Mouse (Mus musculus): ENCODE results near the gene Pctp. TPM values are rescaled to one million over a fixed set of nuclear protein-coding genes. Genes with fewer than 3 reads are reported as not detected.

The Pctp gene
- total and polyA plus RNA-seq, 2 experiments from 2014 or later: 0.52 to 0.99 TPM

GRCm38 (mm10) chr11:90029354-90029753, 26.7 kb upstream of the Pctp start:
- ATAC-seq: no peak
- Histone ChIP-seq H3K4me3 (ENCODE audit: low read depth, low read length) (no peak overlapping the region; the same call in 1 of the 2 replicates), H3K36me3 (ENCODE audit: insufficient read depth) (no peaks in the 10 kb centered on the region), H3K27ac (ENCODE audit: low read depth, low read length) (no peak overlapping the region), H3K27me3 (ENCODE audit: insufficient read depth, low read length) (peaks cover 4% of the 10 kb centered on the region; the same call in 1 of the 2 replicates), H3K4me2 (ENCODE audit: low read depth) (peak overlapping the region; percentile 39), H3K9me3 (ENCODE audit: low read length) (no peaks in the 10 kb centered on the region), H3K4me1 (ENCODE audit: insufficient read depth) (no peaks in the 10 kb centered on the region; the same call in 1 of the 2 replicates), H3K9ac (no peak overlapping the region)
- no peak for TF ChIP-seq CTCF (IDR thresholded peaks at IDR 0.05; ENCODE audit: low read depth)
- WGBS: 24% methylated on average over 10 of the region's 10 CpGs
- DNase-seq: peak; percentile 52

- DNase-seq: no peak
- TF ChIP-seq CTCF (IDR thresholded peaks at IDR 0.05; ENCODE audit: low read depth): no peak
- no peaks in the 10 kb centered on the region for H3K36me3 ChIP-seq (ENCODE audit: insufficient read depth)
- H3K27ac ChIP-seq (ENCODE audit: low read depth, low read length): no peak overlapping the region
- H3K4me1 ChIP-seq (ENCODE audit: insufficient read depth): no peaks in the 10 kb centered on the region; the same call in 1 of the 2 replicates
- WGBS: 89% methylated on average over 8 of the region's 8 CpGs
- H3K9ac ChIP-seq: no peak overlapping the region
- no peak overlapping the region for H3K4me2 ChIP-seq (ENCODE audit: low read depth)
- H3K4me3 ChIP-seq (ENCODE audit: low read depth, low read length): no peak overlapping the region
- H3K27me3 ChIP-seq (ENCODE audit: insufficient read depth, low read length): peaks cover 4% of the 10 kb centered on the region; the same call in 1 of the 2 replicates
- ATAC-seq: no peak
- H3K9me3 ChIP-seq (ENCODE audit: low read length): no peaks in the 10 kb centered on the region
These were observed 26.1 kb upstream of the Pctp start for GRCm38 (mm10) chr11:90028746-90029145.

- no peak for TF ChIP-seq CTCF (IDR thresholded peaks at IDR 0.05; ENCODE audit: low read depth)
- Histone ChIP-seq H3K9me3 (ENCODE audit: low read length) (no peaks in the 10 kb centered on the region), H3K36me3 (ENCODE audit: insufficient read depth) (no peaks in the 10 kb centered on the region), H3K4me1 (ENCODE audit: insufficient read depth) (no peaks in the 10 kb centered on the region; the same call in 1 of the 2 replicates), H3K27me3 (ENCODE audit: insufficient read depth, low read length) (peaks cover 4% of the 10 kb centered on the region; the same call in 1 of the 2 replicates), H3K9ac (no peak overlapping the region), H3K4me3 (ENCODE audit: low read depth, low read length) (no peak overlapping the region), H3K4me2 (ENCODE audit: low read depth) (no peak overlapping the region), H3K27ac (ENCODE audit: low read depth, low read length) (no peak overlapping the region)
- WGBS: 43% methylated on average over 7 of the region's 7 CpGs
- ATAC-seq: no peak
- no peak for DNase-seq
These were observed 24.5 kb upstream of the Pctp start for GRCm38 (mm10) chr11:90027216-90027615.

- Histone ChIP-seq H3K4me3 (ENCODE audit: low read depth, low read length) (no peak overlapping the region), H3K27me3 (ENCODE audit: insufficient read depth, low read length) (peaks cover 4% of the 10 kb centered on the region; the same call in 1 of the 2 replicates), H3K4me2 (ENCODE audit: low read depth) (no peak overlapping the region), H3K9ac (no peak overlapping the region), H3K4me1 (ENCODE audit: insufficient read depth) (no peaks in the 10 kb centered on the region; the same call in 1 of the 2 replicates), H3K9me3 (ENCODE audit: low read length) (no peaks in the 10 kb centered on the region), H3K36me3 (ENCODE audit: insufficient read depth) (no peaks in the 10 kb centered on the region), H3K27ac (ENCODE audit: low read depth, low read length) (no peak overlapping the region)
- DNase-seq (no peak), ATAC-seq (no peak)
- WGBS: 71% methylated on average over 5 of the region's 5 CpGs
- no peak for TF ChIP-seq CTCF (IDR thresholded peaks at IDR 0.05; ENCODE audit: low read depth)
These were observed 24.1 kb upstream of the Pctp start for GRCm38 (mm10) chr11:90026802-90027174.

GRCm38 (mm10) chr11:90025891-90026801, 23.5 kb upstream of the Pctp start:
- Histone ChIP-seq H3K9me3 (ENCODE audit: low read length) (no peaks in the 10 kb centered on the region), H3K4me3 (ENCODE audit: low read depth, low read length) (no peak overlapping the region), H3K27ac (ENCODE audit: low read depth, low read length) (no peak overlapping the region), H3K4me2 (ENCODE audit: low read depth) (no peak overlapping the region), H3K4me1 (ENCODE audit: insufficient read depth) (no peaks in the 10 kb centered on the region; the same call in 1 of the 2 replicates), H3K9ac (no peak overlapping the region), H3K36me3 (ENCODE audit: insufficient read depth) (no peaks in the 10 kb centered on the region), H3K27me3 (ENCODE audit: insufficient read depth, low read length) (peaks cover 4% of the 10 kb centered on the region; the same call in 1 of the 2 replicates)
- no peak for ATAC-seq
- no peak for DNase-seq
- no peak for TF ChIP-seq CTCF (IDR thresholded peaks at IDR 0.05; ENCODE audit: low read depth)
- 65% methylated on average over 14 of the region's 14 CpGs for WGBS

- WGBS: 17% methylated on average over 7 of the region's 7 CpGs
- Histone ChIP-seq H3K9ac (no peak overlapping the region), H3K27me3 (ENCODE audit: insufficient read depth, low read length) (no peaks in the 10 kb centered on the region; the same call in 1 of the 2 replicates), H3K36me3 (ENCODE audit: insufficient read depth) (no peaks in the 10 kb centered on the region), H3K27ac (ENCODE audit: low read depth, low read length) (no peak overlapping the region), H3K9me3 (ENCODE audit: low read length) (no peaks in the 10 kb centered on the region), H3K4me1 (ENCODE audit: insufficient read depth) (no peaks in the 10 kb centered on the region), H3K4me3 (ENCODE audit: low read depth, low read length) (no peak overlapping the region), H3K4me2 (ENCODE audit: low read depth) (no peak overlapping the region)
- ATAC-seq (no peak), DNase-seq (peak; percentile 65)
- peak; percentile 80 for TF ChIP-seq CTCF (IDR thresholded peaks at IDR 0.05; ENCODE audit: low read depth)
These were observed 16.5 kb upstream of the Pctp start for GRCm38 (mm10) chr11:90019161-90019560.

GRCm38 (mm10) chr11:90015281-90015680, 12.6 kb upstream of the Pctp start:
- Histone ChIP-seq H3K27ac (ENCODE audit: low read depth, low read length) (no peak overlapping the region), H3K9me3 (ENCODE audit: low read length) (no peaks in the 10 kb centered on the region), H3K4me2 (ENCODE audit: low read depth) (no peak overlapping the region), H3K27me3 (ENCODE audit: insufficient read depth, low read length) (no peaks in the 10 kb centered on the region; the same call in 1 of the 2 replicates), H3K4me1 (ENCODE audit: insufficient read depth) (no peaks in the 10 kb centered on the region), H3K4me3 (ENCODE audit: low read depth, low read length) (no peak overlapping the region), H3K9ac (no peak overlapping the region), H3K36me3 (ENCODE audit: insufficient read depth) (no peaks in the 10 kb centered on the region)
- 68% methylated on average over 7 of the region's 7 CpGs for WGBS
- DNase-seq (no peak), ATAC-seq (no peak)
- no peak for TF ChIP-seq CTCF (IDR thresholded peaks at IDR 0.05; ENCODE audit: low read depth)
